Mouse (Mus musculus) thymus, postnatal 10 days (tissue): ENCODE data around the gene Nfrkb.

Experiments used
- DNase-seq, 2 experiments: peaks; one replicate each; pipeline ENCODE4 v3.0.0; 2021; ENCODE audit warnings: low spot score in 2 of 2

Gene Nfrkb

DNA sequence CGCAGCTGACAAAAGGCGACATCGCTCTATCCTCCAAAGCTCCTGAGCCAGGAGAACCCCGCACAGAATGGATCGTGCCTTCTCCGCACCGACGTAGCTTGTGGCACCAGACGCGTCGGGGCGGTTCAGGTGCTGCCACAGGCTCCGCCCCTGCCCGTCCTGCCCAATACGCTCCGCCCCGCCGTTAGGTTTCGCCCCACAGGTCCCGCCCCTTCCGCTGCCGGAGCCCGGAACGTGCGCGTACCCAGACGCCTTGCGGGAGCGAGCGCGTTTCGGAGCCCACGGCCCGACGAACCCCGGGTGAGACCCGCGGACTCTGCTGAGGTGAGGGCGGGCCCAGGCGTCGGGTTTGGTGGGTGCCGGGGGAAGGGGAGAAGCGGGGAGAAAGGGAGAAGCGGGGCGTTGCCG lies at the start of gene Nfrkb:
Gene Nfrkb, plus strand, starts transcription at position 246 of the 408 bp plus-strand sequence.
- peak; percentile 95 to 98 for DNase-seq

DNA sequence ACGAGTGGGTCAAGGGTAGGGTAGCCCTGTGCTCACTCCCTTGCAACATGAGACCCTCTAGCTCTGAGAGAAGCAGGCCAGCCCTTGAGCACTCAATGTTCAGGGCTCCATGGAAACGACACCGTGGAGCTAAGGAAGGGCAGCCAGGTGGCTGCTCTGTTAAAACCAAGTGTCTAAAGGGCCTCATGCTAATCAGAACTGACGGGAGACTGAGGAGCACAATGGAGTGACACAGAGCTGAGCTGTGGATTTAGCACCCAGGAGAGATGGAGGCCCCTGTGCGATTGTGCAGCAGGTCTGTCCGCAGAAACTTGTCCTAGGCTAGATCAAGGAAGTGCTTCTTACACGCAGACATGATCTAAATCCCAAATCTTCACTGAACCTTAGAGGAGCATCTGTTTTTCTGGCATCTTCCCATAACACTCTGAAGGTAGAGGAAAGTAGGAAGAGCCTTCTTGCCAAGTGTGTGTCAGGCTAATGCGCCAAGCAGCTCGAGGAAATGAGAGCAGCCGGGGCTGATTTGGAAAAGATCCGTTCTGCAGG lies 41.6 kb upstream of the Nfrkb start:
- no peak for DNase-seq

DNA sequence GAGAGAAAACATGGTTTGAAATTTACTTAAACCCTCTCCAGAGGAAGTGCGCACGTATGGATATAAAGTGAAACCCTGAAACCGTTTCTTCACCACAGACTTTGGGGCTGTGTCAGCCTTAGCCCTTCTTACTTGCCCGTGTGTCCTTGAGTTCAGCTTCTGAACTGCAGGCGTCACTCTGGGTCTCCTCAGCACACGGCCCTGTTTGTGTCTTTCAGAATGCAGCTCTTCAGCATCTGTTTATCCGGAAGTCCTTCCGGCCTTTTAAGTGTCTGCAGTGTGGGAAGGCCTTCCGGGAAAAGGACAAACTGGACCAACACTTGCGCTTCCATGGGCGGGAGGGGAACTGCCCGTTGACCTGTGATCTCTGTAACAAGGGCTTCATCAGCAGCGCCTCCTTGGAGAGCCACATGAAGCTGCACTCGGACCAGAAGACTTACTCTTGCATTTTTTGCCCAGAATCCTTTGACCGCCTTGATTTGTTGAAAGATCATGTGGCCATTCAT lies 39.4 kb upstream of the Nfrkb start:
- DNase-seq: no peak

DNA sequence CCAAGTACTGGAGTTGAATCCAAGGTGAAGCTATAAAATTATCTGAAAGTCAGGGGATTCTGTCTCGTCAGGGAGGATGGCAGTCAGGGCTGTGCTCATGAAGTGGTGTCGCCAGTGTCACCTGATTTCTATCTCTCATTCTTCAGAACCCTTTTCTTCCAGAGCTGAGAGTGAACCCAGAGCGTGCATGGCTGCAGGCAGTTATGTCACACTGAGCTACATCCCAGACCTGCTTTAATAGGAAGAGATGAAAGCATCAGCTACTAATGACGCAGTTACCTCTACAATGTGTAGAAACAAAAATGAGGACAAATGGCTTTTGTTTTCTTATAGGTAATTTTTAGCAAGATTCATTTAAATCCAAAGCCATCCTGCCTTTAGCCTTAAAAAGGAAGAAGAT lies 37.5 kb upstream of the Nfrkb start:
- no peak for DNase-seq

DNA sequence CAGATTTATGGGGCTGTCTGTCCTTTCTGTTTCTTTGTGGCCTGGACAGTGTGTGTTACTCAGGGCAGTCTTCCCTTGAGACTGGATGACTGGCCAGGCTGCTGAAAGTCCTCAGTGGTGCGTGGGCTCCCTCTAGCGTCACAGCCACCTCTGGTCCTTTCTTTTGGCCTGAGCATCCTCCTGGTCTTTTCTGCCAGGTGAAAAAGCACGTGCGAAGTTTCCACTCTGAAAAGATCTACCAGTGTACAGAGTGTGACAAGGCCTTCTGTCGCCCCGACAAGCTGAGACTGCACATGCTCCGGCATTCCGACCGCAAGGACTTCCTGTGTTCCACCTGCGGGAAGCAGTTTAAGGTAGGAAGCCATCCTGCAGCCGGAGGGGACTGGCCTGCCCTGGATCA lies 37.1 kb upstream of the Nfrkb start:
- peak; percentile 14 to 65 for DNase-seq

DNA sequence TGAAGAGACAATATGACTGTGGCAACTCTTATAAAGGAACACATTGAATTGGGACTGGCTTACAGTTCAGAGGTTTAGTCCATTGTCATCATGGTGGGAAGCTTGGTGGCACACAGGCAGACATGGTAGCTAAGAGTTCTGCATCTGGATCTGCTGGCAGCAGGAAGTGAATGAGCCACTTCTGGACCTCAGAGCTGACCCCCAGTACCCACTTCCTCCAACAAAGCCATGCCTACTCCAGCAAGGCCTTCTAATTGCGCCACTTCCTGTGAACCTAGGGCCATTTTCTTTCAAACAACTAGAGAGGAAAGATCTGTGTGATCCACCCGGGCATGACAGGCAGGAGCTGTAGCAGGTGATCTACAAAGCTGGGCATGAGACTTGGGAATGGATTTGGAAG lies 33.3 kb upstream of the Nfrkb start:
- DNase-seq: no peak

DNA sequence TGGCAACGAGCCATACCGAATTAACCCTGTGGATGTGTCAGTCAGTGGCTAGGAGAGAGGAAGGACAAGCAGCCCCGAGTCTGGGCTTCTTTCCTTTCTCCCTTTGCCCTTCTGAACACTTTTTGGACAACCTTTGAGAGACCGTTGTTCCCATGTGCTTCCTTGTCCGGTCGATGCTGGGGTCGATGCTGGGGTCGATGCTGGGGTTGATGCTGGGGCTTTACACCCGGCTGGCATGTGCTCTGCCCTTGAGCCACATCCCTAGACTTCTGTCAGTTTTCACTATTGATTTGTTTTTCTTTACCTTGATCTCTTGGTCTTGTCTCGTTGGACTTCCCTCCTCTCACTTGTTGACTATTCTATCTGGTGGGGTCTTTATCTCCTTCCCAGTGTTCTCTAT lies 32.5 kb upstream of the Nfrkb start:
- no peak for DNase-seq

DNA sequence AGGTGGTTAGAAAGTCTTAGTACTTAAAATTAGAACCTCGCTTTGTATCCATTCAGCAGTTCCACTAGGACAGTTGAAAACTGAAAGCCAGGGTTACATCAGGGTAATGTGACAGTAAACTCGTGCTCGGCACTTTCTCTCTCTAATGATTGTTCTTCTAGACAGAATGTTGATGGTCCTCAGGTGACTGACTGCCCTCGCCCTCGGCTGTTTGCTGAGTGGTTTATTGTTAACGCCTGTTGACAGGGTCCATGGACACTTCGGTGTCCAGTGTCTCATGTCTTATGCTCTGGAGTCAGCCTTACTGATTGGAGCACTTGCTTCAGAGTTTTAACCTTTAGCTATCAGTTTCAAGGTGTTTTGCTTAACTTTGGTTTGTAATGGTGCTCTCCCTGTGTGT lies 31.9 kb upstream of the Nfrkb start:
- DNase-seq: no peak

DNA sequence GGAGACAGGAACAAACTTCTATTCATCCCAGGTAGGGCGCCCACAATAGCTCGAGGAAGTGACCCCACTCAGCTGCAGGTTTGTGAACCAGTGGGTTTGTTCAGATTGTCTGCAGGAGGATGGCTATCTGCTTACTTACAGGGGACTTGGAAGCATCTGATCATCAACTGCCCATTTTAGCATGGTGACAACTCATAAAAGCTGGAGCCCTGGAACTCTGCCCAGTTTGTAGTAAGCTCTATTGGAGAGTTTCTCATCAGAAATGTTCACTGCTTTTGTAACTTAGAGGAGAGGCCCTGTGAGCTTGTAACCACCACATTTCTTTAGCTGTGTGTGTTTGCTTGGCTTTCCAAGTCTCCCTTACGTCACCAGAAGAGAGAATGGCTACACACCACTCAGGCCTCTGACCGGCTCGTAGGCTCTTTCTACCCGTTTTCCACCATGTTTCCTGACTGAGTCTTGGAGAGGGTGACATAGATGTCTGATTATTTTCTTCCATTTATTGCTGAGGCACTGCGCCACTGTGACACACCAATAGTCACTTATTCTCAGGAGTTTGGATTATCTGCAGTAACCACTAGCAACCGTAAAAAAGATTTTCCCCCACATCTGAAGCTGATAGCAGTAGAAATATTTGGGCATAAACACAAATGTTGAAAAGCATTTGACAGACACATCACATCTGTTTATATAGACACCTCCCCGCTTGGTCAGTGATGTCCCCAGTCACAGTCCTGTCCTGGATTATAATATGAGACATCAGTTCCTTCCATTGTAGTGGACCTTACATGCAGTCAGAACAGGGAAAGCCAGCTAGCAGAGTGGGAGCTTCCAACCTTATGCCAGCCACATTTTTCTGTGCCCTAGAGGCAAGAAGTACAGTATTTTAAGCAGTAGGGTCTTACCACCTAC lies 22.0 kb upstream of the Nfrkb start:
- DNase-seq: no peak

DNA sequence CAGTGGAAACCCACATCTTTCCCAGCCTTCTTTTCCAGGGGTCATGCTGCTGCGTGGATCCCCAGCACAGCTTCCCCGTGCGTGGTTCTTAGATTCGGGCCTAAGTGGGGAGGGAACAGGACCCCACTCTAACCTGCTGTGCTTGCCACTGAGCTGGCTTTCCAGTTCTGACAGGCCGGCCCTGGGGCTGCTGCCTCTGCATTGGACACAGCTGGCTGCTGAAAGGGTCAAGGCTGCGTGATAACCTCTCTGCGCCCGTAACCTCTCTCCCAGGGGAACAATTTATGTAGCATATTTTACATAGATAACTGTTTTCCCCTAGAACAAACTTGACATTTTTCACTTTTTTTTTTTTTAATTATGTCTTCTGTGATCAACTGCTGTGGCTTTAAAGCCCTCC lies 20.9 kb upstream of the Nfrkb start:
- no peak for DNase-seq

DNA sequence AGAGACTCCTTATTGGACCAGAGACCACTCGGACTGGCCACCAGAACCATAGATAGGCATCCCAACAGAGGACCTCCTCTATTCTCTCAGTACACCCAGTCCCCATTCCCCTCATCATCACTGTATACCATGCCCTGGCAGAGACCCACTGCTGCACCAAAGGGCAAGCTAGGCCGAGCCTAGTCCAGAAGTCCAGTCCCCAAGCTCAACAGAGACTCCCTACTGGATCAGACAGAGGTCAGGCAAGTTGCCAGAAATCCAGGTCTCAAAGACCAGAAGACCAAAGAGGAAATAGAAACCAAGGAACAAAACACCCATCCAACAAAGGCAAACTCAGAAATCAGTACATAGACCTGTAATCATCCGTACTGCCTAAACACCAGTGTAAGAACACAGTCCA lies 14.3 kb upstream of the Nfrkb start:
- DNase-seq: no peak

DNA sequence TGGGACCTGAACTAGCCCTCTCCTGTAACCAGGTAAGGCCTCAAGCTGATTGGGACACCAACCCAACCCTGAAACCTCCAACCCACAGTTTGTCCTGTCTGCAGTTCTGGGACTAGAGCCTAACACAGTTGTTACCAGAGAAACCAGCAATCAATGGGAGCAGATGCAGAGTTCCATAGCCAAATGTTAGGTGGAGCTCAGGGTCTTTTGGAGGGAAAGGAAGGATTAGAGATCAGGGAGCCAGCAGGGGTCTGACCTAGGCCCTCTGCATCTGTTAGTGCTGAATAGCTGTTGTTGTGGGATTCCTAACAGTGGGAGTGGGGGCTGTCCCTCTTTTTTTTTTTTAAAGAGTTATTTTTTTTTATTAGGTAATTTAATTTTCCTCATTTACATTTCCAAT lies 9.3 kb upstream of the Nfrkb start:
- DNase-seq: no peak

DNA sequence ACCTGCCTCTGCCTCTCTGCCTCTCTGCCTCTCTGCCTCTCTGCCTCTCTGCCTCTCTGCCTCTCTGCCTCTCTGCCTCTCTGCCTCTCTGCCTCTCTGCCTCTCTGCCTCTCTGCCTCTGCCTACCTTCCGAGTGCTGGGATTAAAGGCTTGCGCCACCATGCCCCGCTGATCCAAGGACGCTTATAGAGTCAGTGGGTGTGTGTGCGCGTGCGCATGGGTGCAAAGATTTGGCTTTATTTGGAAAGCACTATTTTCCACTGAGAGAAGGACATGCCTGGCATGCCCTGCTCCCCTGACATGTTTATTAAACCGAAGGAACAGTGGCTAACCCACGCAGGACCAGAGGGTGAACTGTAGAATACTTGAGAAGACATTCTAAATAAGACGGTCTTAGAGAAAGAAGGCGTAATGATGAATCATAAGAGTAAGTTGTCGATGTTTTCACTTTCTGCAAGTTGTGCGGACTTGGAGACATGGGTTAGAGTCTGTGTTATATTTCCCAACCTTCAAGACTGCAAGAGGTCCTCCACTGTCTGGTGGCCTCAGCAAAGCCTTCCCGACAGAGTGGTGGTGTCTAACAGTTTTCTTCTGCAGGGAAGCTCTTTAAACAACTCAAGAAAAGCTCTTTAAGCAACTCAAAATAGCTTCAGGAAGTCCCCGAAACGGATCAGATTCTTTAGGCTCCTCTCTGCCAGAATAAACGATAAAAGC lies 1.0 kb upstream of the Nfrkb start:
- no peak for DNase-seq

DNA sequence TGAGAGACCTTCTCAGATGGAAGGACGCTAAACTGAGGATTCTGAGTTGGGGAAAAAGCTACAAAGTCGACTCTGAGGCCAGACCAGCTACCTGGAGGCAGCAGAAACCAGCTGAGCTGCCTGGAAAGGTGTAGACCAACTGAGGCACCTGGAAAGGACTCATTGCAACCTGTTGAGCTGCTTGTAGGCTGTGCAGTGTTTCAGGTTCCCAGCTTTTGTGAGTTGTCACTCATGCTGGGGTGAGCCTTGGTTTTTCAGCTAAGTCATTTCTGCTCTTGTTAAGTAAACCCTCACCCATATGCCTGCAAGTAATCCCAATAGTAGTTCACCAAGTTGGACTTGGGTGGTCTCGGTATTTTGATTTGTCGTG lies 507 bp upstream of the Nfrkb start:
- no peak for DNase-seq

DNA sequence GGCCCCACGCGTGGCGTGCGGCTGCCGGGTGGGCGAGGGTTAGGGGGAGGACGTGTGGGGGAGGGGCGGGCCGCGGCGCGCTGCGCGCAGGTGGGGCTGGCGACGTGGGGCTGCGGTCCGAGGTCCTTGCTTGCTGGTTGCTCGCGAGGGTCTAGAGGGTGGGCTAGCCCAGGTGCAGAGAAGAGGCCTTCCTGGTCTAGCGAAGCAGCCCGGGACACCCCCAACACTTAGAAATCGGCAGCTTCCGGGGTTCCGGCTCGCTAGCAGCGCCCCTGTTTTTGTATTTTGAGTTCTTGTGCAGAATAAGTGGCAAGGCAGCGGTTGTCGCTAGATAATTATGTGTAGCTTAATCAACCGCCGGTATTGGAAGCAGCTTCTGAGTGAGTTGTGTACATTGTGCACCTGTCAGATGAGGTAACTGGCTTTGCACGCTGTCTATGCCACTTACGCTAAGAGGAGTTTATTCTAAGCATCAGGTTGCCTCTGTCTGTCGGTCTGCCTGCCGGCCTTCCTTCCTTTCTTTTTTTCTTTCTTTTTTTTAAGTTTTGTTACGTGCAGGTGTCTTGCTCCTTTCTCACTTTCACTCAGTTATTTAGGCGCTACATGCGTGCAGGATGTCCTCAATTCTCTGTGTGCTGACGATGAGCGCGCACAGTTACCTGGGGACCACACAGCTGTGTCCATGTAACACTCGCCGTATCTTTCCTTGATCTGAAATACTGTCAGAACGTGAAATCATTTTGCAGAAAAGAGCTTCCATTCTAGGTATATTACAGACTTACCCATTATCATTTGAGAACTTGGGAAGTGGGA lies 582 bp downstream of the Nfrkb start:
- no peak for DNase-seq

DNA sequence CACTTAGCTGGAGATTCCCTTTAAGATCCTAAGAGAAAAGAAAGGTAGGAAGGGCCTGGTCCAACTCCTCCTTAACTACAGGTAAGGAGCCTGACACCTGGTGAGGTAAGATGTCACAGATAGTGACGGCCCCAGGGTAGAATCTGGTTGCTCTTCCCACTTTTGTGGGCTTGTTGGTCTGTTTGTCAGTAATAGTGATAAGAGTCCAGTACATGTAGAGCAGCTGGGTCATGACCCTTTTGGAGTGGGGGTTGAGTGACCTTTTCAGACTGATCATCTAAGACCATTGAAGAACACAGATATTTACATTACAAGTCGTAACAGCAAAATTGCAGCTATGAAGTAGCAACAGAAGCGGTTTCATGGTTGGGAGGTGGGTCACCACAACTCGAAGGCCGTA lies 1.2 kb downstream of the Nfrkb start:
- no peak for DNase-seq

DNA sequence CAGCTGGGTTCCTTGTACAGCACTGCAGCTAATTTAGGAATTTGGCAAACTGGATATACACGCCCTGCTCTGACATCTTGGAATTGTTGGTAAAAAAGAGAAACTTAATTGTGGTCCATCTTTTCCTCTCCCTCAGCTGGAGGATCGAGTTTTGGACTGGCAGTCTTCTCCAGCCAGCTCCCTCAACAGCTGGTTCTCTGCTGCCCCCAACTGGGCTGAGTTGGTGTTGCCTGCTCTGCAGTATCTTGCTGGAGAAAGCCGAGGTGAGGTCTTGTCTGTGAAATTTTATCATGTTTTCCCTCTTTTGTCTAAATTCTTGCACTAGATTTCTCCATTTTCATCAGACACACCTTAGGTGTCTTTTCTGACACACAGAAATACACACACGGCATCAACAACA lies 14.4 kb downstream of the Nfrkb start:
- DNase-seq: peak in 1 of 2 experiments; percentile 74

DNA sequence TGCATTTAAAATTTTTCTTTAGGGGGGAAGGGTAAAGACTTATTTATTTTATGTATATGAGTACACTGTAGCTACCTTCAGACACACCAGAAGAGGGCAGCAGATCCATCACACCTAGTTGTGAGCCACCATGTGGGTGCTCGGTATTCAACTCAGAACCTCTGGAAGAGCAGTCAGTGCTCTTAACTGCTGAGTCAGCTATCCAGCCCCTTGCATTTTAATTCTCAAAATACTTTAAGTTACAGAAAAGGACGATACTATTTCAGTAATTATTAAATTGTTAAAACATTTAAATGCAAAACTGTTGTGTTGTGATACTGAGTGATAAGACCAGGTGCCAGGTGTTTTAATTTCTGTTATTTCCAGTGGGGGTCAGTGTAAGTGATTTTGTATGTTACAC lies 18.3 kb downstream of the Nfrkb start:
- DNase-seq: no peak

DNA sequence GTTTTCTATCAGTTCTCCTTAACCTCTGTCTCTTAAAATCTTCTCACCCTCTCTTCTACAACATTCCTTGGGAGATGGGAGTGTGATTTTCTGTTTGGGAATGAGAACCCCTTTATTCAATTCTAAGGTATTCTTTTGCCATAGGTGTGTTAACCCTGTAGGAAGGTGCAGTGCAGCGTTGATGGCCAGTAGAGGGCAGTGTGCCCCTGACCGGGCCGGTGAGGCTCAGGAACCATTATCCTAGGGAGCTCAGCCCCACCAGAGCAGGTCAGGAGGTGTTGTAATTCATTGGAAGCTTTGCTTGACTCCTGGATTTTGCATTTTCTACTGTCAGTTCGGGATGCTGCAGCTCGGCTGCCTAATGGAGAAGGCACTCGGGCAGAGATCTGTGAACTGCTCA lies 19.2 kb downstream of the Nfrkb start:
- DNase-seq: peak in 1 of 2 experiments; percentile 29

DNA sequence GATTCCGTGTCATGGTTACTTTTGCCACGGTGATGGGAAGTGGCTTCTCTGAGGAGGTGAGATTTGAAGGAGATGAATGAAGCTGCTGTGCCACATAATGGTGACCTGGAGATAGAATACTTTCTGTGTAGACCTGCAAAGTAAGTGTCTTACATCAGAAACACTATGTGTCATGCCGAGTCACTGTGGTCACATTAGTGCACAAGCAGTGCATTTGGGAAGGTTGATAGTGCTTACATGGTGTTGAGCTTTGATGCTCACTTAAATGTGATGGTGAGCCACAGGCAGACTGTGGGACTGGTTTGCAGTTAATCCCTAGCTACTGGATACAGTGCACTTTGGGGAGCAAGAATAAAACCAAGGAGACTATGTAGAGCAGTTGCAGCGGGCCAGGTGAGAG lies 26.2 kb downstream of the Nfrkb start:
- DNase-seq: no peak

DNA sequence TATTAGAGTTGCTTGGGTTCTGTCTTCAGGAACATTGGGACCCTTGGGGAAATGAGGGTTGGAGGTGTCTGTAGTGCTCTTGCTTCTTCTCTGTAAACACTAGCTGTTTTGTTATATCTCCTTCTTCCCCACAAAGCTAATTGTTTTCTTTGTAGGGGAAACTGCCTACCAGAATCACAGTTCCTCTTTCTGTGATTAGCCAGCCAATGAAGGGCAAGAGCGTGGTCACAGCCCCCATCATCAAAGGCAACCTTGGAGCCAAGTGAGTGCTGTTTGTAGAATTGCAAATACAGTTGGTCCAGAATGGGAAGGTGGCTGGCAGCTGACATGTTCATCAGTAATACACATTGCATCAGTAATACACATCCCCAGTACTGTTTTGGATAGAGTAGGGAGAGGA lies 32.8 kb downstream of the Nfrkb start:
- DNase-seq: no peak

DNA sequence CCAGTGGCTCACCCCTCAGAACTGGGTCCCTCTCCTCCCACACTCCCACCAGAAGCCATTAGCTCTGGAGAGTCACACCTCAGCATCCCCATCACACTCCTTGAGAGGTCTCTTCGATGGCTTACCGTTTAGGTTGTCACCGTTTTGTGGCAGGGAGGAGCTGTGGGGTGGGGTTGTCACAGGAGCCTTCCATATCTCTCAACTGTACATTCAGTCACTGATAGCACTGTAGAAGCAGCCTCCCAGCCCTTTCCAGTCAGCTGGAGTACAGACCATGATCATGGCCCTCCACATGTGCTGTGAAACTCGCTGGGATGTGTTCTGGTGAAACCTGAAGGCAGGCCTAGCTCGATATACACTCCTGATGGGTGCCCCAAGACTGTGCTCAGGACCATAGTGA lies 36.2 kb downstream of the Nfrkb start:
- DNase-seq: no peak
